Mouse (Mus musculus): ENCODE measurements at regions not wholly inside any gene's neighbourhood (a gene's known extent, or its start where the extent isn't known, plus 50 kb on each side); places are given as distances from the start of the nearest gene placed in this dataset.

- DNase-seq (ENCODE audit: low spot score in 2 of 2), result peak in 1 of 2 experiments; percentile 33
These were observed 115.6 kb upstream of the Cdh6 start for GRCm38 (mm10) chr15:13289064-13289463.

GRCm38 (mm10) chr15:13287878-13288277, 114.4 kb upstream of the Cdh6 start:
- no peak for DNase-seq (ENCODE audit: low spot score in 2 of 2)

GRCm38 (mm10) chr15:13285355-13285754, 111.9 kb upstream of the Cdh6 start:
- no peak for DNase-seq (ENCODE audit: low spot score in 2 of 2)

GRCm38 (mm10) chr15:13284219-13284618, 110.7 kb upstream of the Cdh6 start:
- no peak for DNase-seq (ENCODE audit: low spot score in 2 of 2)

GRCm38 (mm10) chr15:13283106-13283505, 109.6 kb upstream of the Cdh6 start:
- no peak for DNase-seq (ENCODE audit: low spot score in 2 of 2)

- DNase-seq (ENCODE audit: low spot score in 2 of 2), result no peak
These were observed 103.4 kb upstream of the Cdh6 start for GRCm38 (mm10) chr15:13276909-13277235.

GRCm38 (mm10) chr15:13276225-13276908, 102.9 kb upstream of the Cdh6 start:
- DNase-seq (ENCODE audit: low spot score in 2 of 2), result no peak

- DNase-seq (ENCODE audit: low spot score in 2 of 2), result no peak
These were observed 101.9 kb upstream of the Cdh6 start for GRCm38 (mm10) chr15:13275326-13275725.

- no peak for DNase-seq (ENCODE audit: low spot score in 2 of 2)
These were observed 101.0 kb upstream of the Cdh6 start for GRCm38 (mm10) chr15:13274366-13275067.

GRCm38 (mm10) chr15:13246053-13246696, 72.7 kb upstream of the Cdh6 start:
- DNase-seq (ENCODE audit: low spot score in 2 of 2), result no peak

GRCm38 (mm10) chr15:13244306-13244705, 70.8 kb upstream of the Cdh6 start:
- DNase-seq (ENCODE audit: low spot score in 2 of 2), result no peak

- DNase-seq (ENCODE audit: low spot score in 2 of 2), result no peak
These were observed 70.1 kb upstream of the Cdh6 start for GRCm38 (mm10) chr15:13243561-13243960.

- DNase-seq (ENCODE audit: low spot score in 2 of 2), result no peak
These were observed 67.5 kb upstream of the Cdh6 start for GRCm38 (mm10) chr15:13240931-13241330.

- no peak for DNase-seq (ENCODE audit: low spot score in 2 of 2)
These were observed 63.5 kb upstream of the Cdh6 start for GRCm38 (mm10) chr15:13236869-13237507.

- no peak for DNase-seq (ENCODE audit: low spot score in 2 of 2)
These were observed 59.2 kb upstream of the Cdh6 start for GRCm38 (mm10) chr15:13232567-13233259.

GRCm38 (mm10) chr15:13231550-13231949, 58.1 kb upstream of the Cdh6 start:
- DNase-seq (ENCODE audit: low spot score in 2 of 2), result no peak

GRCm38 (mm10) chr15:13228125-13228524, 54.6 kb upstream of the Cdh6 start:
- no peak for DNase-seq (ENCODE audit: low spot score in 2 of 2)
